Mouse (Mus musculus): ENCODE results near the gene Slc47a1. TPM values are rescaled to one million over a fixed set of nuclear protein-coding genes. Genes with fewer than 3 reads are reported as not detected.

Slc47a1 gene
- 1.7 TPM for polyA plus RNA-seq (2015; fragmentation: Illumina TruSeq; extraction: RNeasy Lipid Tissue Mini Kit (QIAGEN cat#74804); ENCODE audit: low read depth, low replicate concordance)

GRCm38 (mm10) chr11:61377881-61378613, at the start of gene Slc47a1:
Slc47a1 (minus strand) TSS chr11:61378345.

DNA sequence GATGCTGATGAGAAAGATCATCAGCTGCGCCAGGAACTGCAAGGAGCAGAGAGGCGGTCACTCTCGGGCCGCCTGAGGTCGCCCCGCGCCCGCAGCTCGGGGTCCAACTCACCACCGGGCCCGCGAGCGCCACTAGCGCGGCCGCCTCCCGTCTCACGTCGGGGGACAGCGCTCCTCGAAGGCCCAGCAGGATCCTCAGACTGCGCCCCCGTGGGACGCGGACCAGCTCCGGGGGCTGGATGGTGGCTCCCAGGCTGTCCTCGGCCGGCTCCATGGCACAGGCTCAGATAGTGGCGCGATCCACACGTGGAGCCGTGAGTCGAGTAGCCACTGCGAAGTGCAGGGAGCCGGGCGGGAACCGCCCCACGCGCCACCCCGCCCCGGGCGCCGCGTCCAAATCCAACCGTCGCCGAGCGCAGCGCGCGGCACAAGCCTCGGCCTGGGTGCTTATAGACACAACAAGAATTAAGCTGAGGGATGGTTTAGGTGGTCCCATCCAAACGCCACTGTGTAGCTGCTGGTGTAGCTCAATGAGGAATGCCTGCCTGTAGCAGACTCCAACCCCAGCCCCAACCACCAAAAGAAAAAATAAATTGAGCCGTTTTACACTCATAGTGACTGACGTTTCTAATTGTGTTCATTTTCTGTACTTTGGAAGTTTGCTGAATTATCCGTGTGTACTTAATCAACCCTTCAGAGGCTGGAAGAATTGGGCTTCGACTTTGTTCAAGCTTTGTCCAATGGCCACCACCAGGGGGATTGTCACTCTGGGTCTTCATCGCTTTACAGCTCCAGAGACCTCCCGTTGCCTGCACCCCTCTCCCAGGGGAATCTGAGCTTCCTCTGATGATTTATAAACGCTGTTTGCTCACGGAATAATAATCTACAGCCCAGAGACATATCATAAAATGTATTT, 35.4 kb downstream of the Slc47a1 start, which contains the start of gene Slc47a2:
Gene Slc47a2 (minus strand): TSS at position 356 of the 916 bp plus-strand sequence.

Other genes starting within 250 kb of the Slc47a1 start
- gene Usp22, start 203.3 kb downstream of the Slc47a1 start, polyA plus RNA-seq (2015; fragmentation: Illumina TruSeq; extraction: RNeasy Lipid Tissue Mini Kit (QIAGEN cat#74804); ENCODE audit: low read depth, low replicate concordance): 122 TPM
- gene Aldh3a1, start 170.8 kb downstream of the Slc47a1 start, polyA plus RNA-seq (2015; fragmentation: Illumina TruSeq; extraction: RNeasy Lipid Tissue Mini Kit (QIAGEN cat#74804); ENCODE audit: low read depth, low replicate concordance): 2.2 TPM
- gene Aldh3a2, start 110.9 kb downstream of the Slc47a1 start, polyA plus RNA-seq (2015; fragmentation: Illumina TruSeq; extraction: RNeasy Lipid Tissue Mini Kit (QIAGEN cat#74804); ENCODE audit: low read depth, low replicate concordance): 49.8 TPM
- gene Slc47a2, start 35.5 kb downstream of the Slc47a1 start, polyA plus RNA-seq (2015; fragmentation: Illumina TruSeq; extraction: RNeasy Lipid Tissue Mini Kit (QIAGEN cat#74804); ENCODE audit: low read depth, low replicate concordance): not detected
- 258 TPM for gene Rnf112, start 75.8 kb upstream of the Slc47a1 start, polyA plus RNA-seq (2015; fragmentation: Illumina TruSeq; extraction: RNeasy Lipid Tissue Mini Kit (QIAGEN cat#74804); ENCODE audit: low read depth, low replicate concordance)
- gene Mfap4, start 107.1 kb upstream of the Slc47a1 start, polyA plus RNA-seq (2015; fragmentation: Illumina TruSeq; extraction: RNeasy Lipid Tissue Mini Kit (QIAGEN cat#74804); ENCODE audit: low read depth, low replicate concordance): 2.2 TPM
- 13.7 TPM for gene Mapk7, start 116.1 kb upstream of the Slc47a1 start, polyA plus RNA-seq (2015; fragmentation: Illumina TruSeq; extraction: RNeasy Lipid Tissue Mini Kit (QIAGEN cat#74804); ENCODE audit: low read depth, low replicate concordance)
- gene B9d1, start 126.8 kb upstream of the Slc47a1 start, polyA plus RNA-seq (2015; fragmentation: Illumina TruSeq; extraction: RNeasy Lipid Tissue Mini Kit (QIAGEN cat#74804); ENCODE audit: low read depth, low replicate concordance): 35.4 TPM
- gene Epn2, start 201.3 kb upstream of the Slc47a1 start, polyA plus RNA-seq (2015; fragmentation: Illumina TruSeq; extraction: RNeasy Lipid Tissue Mini Kit (QIAGEN cat#74804); ENCODE audit: low read depth, low replicate concordance): 90.3 TPM

Measured in brain, adult 10 weeks (tissue).